Comparison of ENCODE assay signal across 11 mouse cellular contexts in genomic region chr14:24997786-24998509, GRCm38 (mm10).
A peak's percentile ranks its signal among the peaks of the same experiment; 100 is the strongest.
DNase-seq lines count a peak whose midpoint lies in the region; ATAC-seq and TF ChIP-seq lines count a peak whose summit lies in the region.
"Had no signal": no experiment of that assay in that cellular context is flagged by ENCODE, and none has a peak within 500 bp of the region (broad histone marks: within the 10 kb centered on the region; RNA-seq: fewer than 3 reads in every experiment).

No protein-coding gene starts in this region.

- intact Hi-C loops in left cerebral cortex, adult 2 months (cut with DNase I), result no loop called here
- intact Hi-C loops in left cerebral cortex, postnatal 10 days (cut with DNase I), result no loop called here

- DNase-seq in left cerebral cortex, adult 2 months (ENCODE audit: extremely low spot score in 1 of 2, low spot score in 2 of 2), result no peak
- DNase-seq in left cerebral cortex, adult 9 months (ENCODE audit: low spot score in 2 of 2), result no peak
- DNase-seq in left cerebral cortex, postnatal 10 days (ENCODE audit: extremely low spot score in 1 of 2, low spot score in 2 of 2), result no peak
- no peak for DNase-seq in c-Kit-positive CD71-positive TER-119-positive erythroid progenitor cells, embryonic 14.5 days (ENCODE audit: low spot score)
- DNase-seq: layer of hippocampus, adult 9-11 months; thymus, postnatal 36 days had no signal

- no peak for TF ChIP-seq CTCF in left cerebral cortex, adult 2 months (IDR thresholded peaks at IDR 0.05)

- WGBS in forebrain, embryonic 16.5 days, result 27% methylated on average over 14 of the region's 14 CpGs
- WGBS in limb, embryonic 12.5 days, result 17% methylated on average over 14 of the region's 14 CpGs
- WGBS in stomach, embryonic 16.5 days, result 38% methylated on average over 14 of the region's 14 CpGs

- ATAC-seq in forebrain, embryonic 16.5 days, result peak; percentile 51
- 0 out of 2 replicates have a peak, but pooled peaks have one; percentile 40 for ATAC-seq in limb, embryonic 12.5 days (ENCODE audit: insufficient number of reproducible peaks, insufficient read depth, low FRiP score, low TSS enrichment, low read depth)
- peak; percentile 66; the same call in 1 of the 2 replicates for ATAC-seq in stomach, embryonic 16.5 days (ENCODE audit: insufficient read depth, low FRiP score)
- no peak for ATAC-seq in erythroid progenitor cell, adult 5-6 weeks (replicated peaks; ENCODE audit: low FRiP score, poor library complexity, severe bottlenecking)

- H3K4me2 ChIP-seq in forebrain, embryonic 16.5 days (ENCODE audit: low read length), result no peak overlapping the region
- no peak overlapping the region for H3K4me2 ChIP-seq in limb, embryonic 12.5 days
- H3K4me2 ChIP-seq in stomach, embryonic 16.5 days (ENCODE audit: low read depth, low read length), result no peak overlapping the region
- H3K4me2 ChIP-seq: lung, embryonic 15.5 days had no signal

- H3K27me3 ChIP-seq in forebrain, embryonic 16.5 days (replicated peaks; ENCODE audit: control insufficient read depth, insufficient read depth, low read length), result no peaks in the 10 kb centered on the region
- H3K27me3 ChIP-seq in limb, embryonic 12.5 days, result no peaks in the 10 kb centered on the region
- no peaks in the 10 kb centered on the region for H3K27me3 ChIP-seq in stomach, embryonic 16.5 days (ENCODE audit: control insufficient read depth, insufficient read depth, low read length)
- H3K27me3 ChIP-seq: lung, embryonic 15.5 days had no signal

- H3K4me1 ChIP-seq in forebrain, embryonic 16.5 days (replicated peaks; ENCODE audit: control insufficient read depth, insufficient read depth, low read length), result peaks cover 36% of the 10 kb centered on the region
- H3K4me1 ChIP-seq in limb, embryonic 12.5 days (replicated peaks), result peaks cover 57% of the 10 kb centered on the region
- peaks cover 26% of the 10 kb centered on the region for H3K4me1 ChIP-seq in stomach, embryonic 16.5 days (ENCODE audit: control insufficient read depth, insufficient read depth, low read length)

- H3K27ac ChIP-seq in left cerebral cortex, adult 2 months, result peak overlapping the region; percentile 15; the same call in 1 of the 2 replicates
- 0 out of 2 replicates have a peak overlapping the region, but pooled peaks have one; percentile 26 for H3K27ac ChIP-seq in forebrain, embryonic 16.5 days (ENCODE audit: low read length)
- peak overlapping the region; percentile 80 for H3K27ac ChIP-seq in limb, embryonic 12.5 days
- H3K27ac ChIP-seq in stomach, embryonic 16.5 days (ENCODE audit: low read length), result peak overlapping the region; percentile 57; the same call in 1 of the 2 replicates
- H3K27ac ChIP-seq: lung, embryonic 15.5 days had no signal

- no peak overlapping the region for H3K4me3 ChIP-seq in left cerebral cortex, adult 2 months
- H3K4me3 ChIP-seq in forebrain, embryonic 16.5 days (replicated peaks; ENCODE audit: low read length), result no peak overlapping the region
- no peak overlapping the region for H3K4me3 ChIP-seq in limb, embryonic 12.5 days (replicated peaks)
- H3K4me3 ChIP-seq in stomach, embryonic 16.5 days (replicated peaks; ENCODE audit: low read length), result no peak overlapping the region
- H3K4me3 ChIP-seq: lung, embryonic 15.5 days had no signal

- no peaks in the 10 kb centered on the region for H3K36me3 ChIP-seq in forebrain, embryonic 16.5 days (ENCODE audit: control insufficient read depth, insufficient read depth)
- H3K36me3 ChIP-seq in limb, embryonic 12.5 days, result no peaks in the 10 kb centered on the region
- no peaks in the 10 kb centered on the region for H3K36me3 ChIP-seq in stomach, embryonic 16.5 days (ENCODE audit: control insufficient read depth, insufficient read depth, low read length)
- H3K36me3 ChIP-seq: lung, embryonic 15.5 days had no signal

- no peaks in the 10 kb centered on the region for H3K9me3 ChIP-seq in forebrain, embryonic 16.5 days (ENCODE audit: control insufficient read depth, low read length)
- H3K9me3 ChIP-seq in limb, embryonic 12.5 days, result no peaks in the 10 kb centered on the region
- H3K9me3 ChIP-seq in stomach, embryonic 16.5 days (replicated peaks; ENCODE audit: control insufficient read depth, low read length), result no peaks in the 10 kb centered on the region
- H3K9me3 ChIP-seq: lung, embryonic 15.5 days had no signal

- no peak overlapping the region for H3K9ac ChIP-seq in forebrain, embryonic 16.5 days (replicated peaks; ENCODE audit: low read depth, low read length)
- no peak overlapping the region for H3K9ac ChIP-seq in limb, embryonic 12.5 days (replicated peaks)
- no peak overlapping the region; the same call in none of the 2 replicates for H3K9ac ChIP-seq in stomach, embryonic 16.5 days (ENCODE audit: low read length)
- H3K9ac ChIP-seq: lung, embryonic 15.5 days had no signal

Comparison
In these comparisons a context has a peak if more than half of its experiments do, and no peak if none do; other contexts are left out.
1. H3K27ac ChIP-seq: peak in every context shown above with its lines; median percentile 80 in limb, embryonic 12.5 days; 57 in stomach, embryonic 16.5 days; 26 in forebrain, embryonic 16.5 days; 15 in left cerebral cortex, adult 2 months.